Mouse (Mus musculus) gastrocnemius, adult 8-10 months (tissue): ENCODE data around the gene Gm14440. TPM values are rescaled to one million over a fixed set of nuclear protein-coding genes. Genes with fewer than 3 reads are reported as not detected.
"Not testable (repeated sequence)": the region's sequence is repeated elsewhere in the genome, so short reads cannot be mapped to it uniquely, and the experiment has no call there.

ENCODE experiments used
- DNase-seq, 2 experiments: peaks; one replicate each; pipeline ENCODE4 v3.0.0; 2022; ENCODE audit warnings: low spot score in 2 of 2
- total RNA-seq, 4 experiments: library from RNA; stranded (reverse); gene quantifications; 2 replicates each; pipeline ENCODE4 v1.2.4; 2022

The Gm14440 gene
- total RNA-seq, result 1 to 10 TPM; 3.2 to 9.2 (median 3.8) TPM

DNA sequence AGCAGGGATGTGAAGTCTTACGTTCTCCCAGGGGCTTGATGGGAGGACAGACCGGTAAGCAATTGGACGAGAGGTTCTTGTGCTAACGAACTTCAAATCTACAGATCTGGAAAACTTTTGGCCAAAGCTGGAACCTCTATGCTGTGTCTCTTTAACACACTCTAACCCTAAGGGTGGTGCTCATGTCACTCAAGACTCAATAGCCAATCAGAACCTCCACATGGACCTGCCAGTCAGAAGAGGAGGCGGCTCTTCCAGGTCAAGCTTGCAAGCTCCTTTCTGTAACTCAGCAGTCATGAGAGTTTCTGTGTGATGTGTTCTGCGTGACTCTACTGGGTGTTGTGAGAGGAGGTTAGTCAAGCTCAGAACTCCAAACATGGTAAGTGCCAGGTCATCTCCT, at the start of gene Gm14440:
Gene Gm14440, plus strand, starts transcription at position 301 of the 400 bp plus-strand sequence.
- DNase-seq, result not testable (repeated sequence)

Other genes starting within 250 kb of the Gm14440 start
- gene Gm14393, start 207.3 kb upstream of the Gm14440 start, total RNA-seq, result under 1 TPM; 0.65 to 0.87 (median 0.75) TPM
- gene Gm14399, start 133.1 kb upstream of the Gm14440 start, total RNA-seq, result 1 to 10 TPM; 5.7 to 6.8 (median 6.2) TPM
- 1 to 10 TPM in 1 of 4 experiments, under 1 TPM in 3; 0.73 to 1.3 (median 0.85) TPM for gene Gm14443, start 99.3 kb upstream of the Gm14440 start, total RNA-seq
- gene Gm14391, start 68.2 kb upstream of the Gm14440 start, total RNA-seq, result 10 to 100 TPM; 52.7 to 71.4 (median 55.5) TPM
- gene Gm4631, start 63.1 kb downstream of the Gm14440 start, total RNA-seq, result 10 to 100 TPM; 37.8 to 50.2 (median 42.1) TPM
- gene Zfp968, start 97.3 kb downstream of the Gm14440 start, total RNA-seq, result 1 to 10 TPM; 5.8 to 7.2 (median 6.2) TPM
- gene Gm4724, start 160.7 kb downstream of the Gm14440 start, total RNA-seq, result 1 to 10 TPM; 1.7 to 5.6 (median 2.6) TPM
- gene Zfp965, start 194.9 kb downstream of the Gm14440 start, total RNA-seq, result 1 to 10 TPM; 4.0 to 6.4 (median 4.6) TPM